Mouse (Mus musculus) small intestine, adult 2 months (tissue): ENCODE results near the gene Heatr5b.

Experiments used
- CTCF ChIP-seq: fragments of 200-500 bp; IDR thresholded peaks from 2 replicates; pipeline ENCODE4 v1.5.1; 2012; ENCODE audit warnings: low read depth, mild to moderate bottlenecking, control low read depth, inconsistent platforms, low read length, moderate library complexity, mixed read lengths; ENCODE audit not compliant: insufficient replicate concordance, insufficient read length; ENCODE audit errors: extremely low read depth
- POLR2A ChIP-seq: fragments of 200-500 bp; IDR thresholded peaks from 2 replicates; pipeline ENCODE4 v1.6.1; 2012; ENCODE audit warnings: low read depth, mild to moderate bottlenecking, control low read depth, inconsistent platforms, low read length, moderate library complexity

- TF ChIP-seq CTCF (no peak), POLR2A (no peak)
Observed at GRCm38 (mm10) chr17:78766084-78766483, 69.1 kb downstream of the Heatr5b start.
